Mouse (Mus musculus): ENCODE measurements at regions not wholly inside any gene's neighbourhood (a gene's known extent, or its start where the extent isn't known, plus 50 kb on each side); places are given as distances from the start of the nearest gene placed in this dataset.

DNA sequence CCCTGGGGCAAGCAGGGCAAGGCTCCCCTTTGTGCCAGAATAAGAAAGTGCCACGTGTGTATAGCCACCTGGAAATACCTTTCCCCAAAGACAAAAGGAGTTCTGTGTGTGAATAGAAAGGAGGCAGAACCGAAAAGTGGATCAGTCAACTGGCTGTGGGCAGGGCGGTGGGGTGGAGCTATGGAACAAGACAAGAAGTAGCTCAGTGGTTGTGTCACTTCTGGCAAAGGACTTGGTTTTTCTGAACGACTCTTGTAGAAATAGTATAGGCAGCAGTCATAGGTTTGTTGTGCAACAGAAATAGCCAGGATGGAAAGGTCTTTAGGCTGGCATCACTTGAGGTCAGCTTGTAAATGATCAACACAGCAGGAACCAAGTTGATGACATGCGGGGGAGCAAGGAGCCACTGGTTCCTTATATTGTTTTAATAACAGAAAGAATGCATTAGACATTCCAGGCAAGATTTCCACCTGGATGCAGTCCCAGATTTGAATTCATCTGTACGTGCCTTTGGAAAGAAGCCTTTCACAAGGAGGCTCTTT, 308.6 kb downstream of the Foxo1 start:
- Histone ChIP-seq H3K4me1 (replicated peaks; ENCODE audit: control insufficient read depth, insufficient read depth, low read length) (no peaks in the 10 kb centered on the region), H3K27me3 (replicated peaks; ENCODE audit: control insufficient read depth, insufficient read depth, low read length) (no peaks in the 10 kb centered on the region), H3K4me2 (replicated peaks; ENCODE audit: low read depth) (no peak overlapping the region), H3K27ac (ENCODE audit: low read depth, low read length) (no peak overlapping the region), H3K9ac (ENCODE audit: low read depth, low read length) (no peak overlapping the region), H3K36me3 (ENCODE audit: control insufficient read depth, insufficient read depth) (no peaks in the 10 kb centered on the region), H3K4me3 (ENCODE audit: low read depth, low read length) (no peak overlapping the region), H3K9me3 (ENCODE audit: control insufficient read depth) (no peaks in the 10 kb centered on the region)
- no peak for TF ChIP-seq CTCF (IDR thresholded peaks at IDR 0.05; ENCODE audit: low read depth)
- WGBS = 65% methylated on average over 6 of the region's 6 CpGs
- no peak for ATAC-seq

GRCm38 (mm10) chr3:52575237-52575798, 307.2 kb downstream of the Foxo1 start:
- Histone ChIP-seq H3K4me1 (replicated peaks; ENCODE audit: control insufficient read depth, insufficient read depth, low read length) (no peaks in the 10 kb centered on the region), H3K27ac (ENCODE audit: low read depth, low read length) (no peak overlapping the region), H3K36me3 (ENCODE audit: control insufficient read depth, insufficient read depth) (no peaks in the 10 kb centered on the region), H3K9me3 (ENCODE audit: control insufficient read depth) (no peaks in the 10 kb centered on the region), H3K4me3 (ENCODE audit: low read depth, low read length) (no peak overlapping the region), H3K27me3 (replicated peaks; ENCODE audit: control insufficient read depth, insufficient read depth, low read length) (no peaks in the 10 kb centered on the region), H3K4me2 (replicated peaks; ENCODE audit: low read depth) (no peak overlapping the region), H3K9ac (ENCODE audit: low read depth, low read length) (no peak overlapping the region)
- WGBS = 83% methylated on average over 8 of the region's 8 CpGs
- no peak for TF ChIP-seq CTCF (IDR thresholded peaks at IDR 0.05; ENCODE audit: low read depth)
- no peak for ATAC-seq

GRCm38 (mm10) chr3:52574341-52574740, 306.2 kb downstream of the Foxo1 start:
- Histone ChIP-seq H3K36me3 (ENCODE audit: control insufficient read depth, insufficient read depth) (no peaks in the 10 kb centered on the region), H3K27me3 (replicated peaks; ENCODE audit: control insufficient read depth, insufficient read depth, low read length) (no peaks in the 10 kb centered on the region), H3K9me3 (ENCODE audit: control insufficient read depth) (no peaks in the 10 kb centered on the region), H3K4me1 (replicated peaks; ENCODE audit: control insufficient read depth, insufficient read depth, low read length) (no peaks in the 10 kb centered on the region), H3K4me2 (replicated peaks; ENCODE audit: low read depth) (no peak overlapping the region), H3K9ac (ENCODE audit: low read depth, low read length) (no peak overlapping the region), H3K4me3 (ENCODE audit: low read depth, low read length) (no peak overlapping the region), H3K27ac (ENCODE audit: low read depth, low read length) (no peak overlapping the region)
- TF ChIP-seq CTCF (IDR thresholded peaks at IDR 0.05; ENCODE audit: low read depth) = no peak
- no peak for ATAC-seq
- 84% methylated on average over 6 of the region's 6 CpGs for WGBS

DNA sequence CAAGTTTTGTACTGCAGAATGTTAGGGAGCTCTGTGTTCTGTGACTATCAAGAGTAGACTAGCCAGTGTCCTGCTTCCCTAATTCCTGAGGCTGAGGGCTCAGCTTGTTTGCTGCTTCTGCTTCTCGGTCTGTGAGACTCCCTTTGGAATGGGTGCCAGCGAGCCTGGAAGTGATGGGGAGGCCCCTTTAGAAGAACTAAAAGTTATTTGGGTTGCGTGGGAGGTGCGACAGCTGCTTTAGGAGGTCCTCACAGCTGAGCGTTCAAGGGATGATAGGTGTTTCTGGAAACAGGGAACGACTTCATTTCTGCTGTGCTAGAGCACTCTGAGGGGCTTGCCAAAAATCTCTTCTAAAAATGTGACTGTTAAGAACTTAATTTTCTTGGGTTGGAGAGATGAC, 305.7 kb downstream of the Foxo1 start:
- Histone ChIP-seq H3K27me3 (replicated peaks; ENCODE audit: control insufficient read depth, insufficient read depth, low read length) (no peaks in the 10 kb centered on the region), H3K9me3 (ENCODE audit: control insufficient read depth) (no peaks in the 10 kb centered on the region), H3K36me3 (ENCODE audit: control insufficient read depth, insufficient read depth) (no peaks in the 10 kb centered on the region), H3K4me2 (replicated peaks; ENCODE audit: low read depth) (no peak overlapping the region), H3K4me3 (ENCODE audit: low read depth, low read length) (no peak overlapping the region), H3K4me1 (replicated peaks; ENCODE audit: control insufficient read depth, insufficient read depth, low read length) (no peaks in the 10 kb centered on the region), H3K27ac (ENCODE audit: low read depth, low read length) (no peak overlapping the region), H3K9ac (ENCODE audit: low read depth, low read length) (no peak overlapping the region)
- no peak for ATAC-seq
- WGBS = 83% methylated on average over 6 of the region's 6 CpGs
- TF ChIP-seq CTCF (IDR thresholded peaks at IDR 0.05; ENCODE audit: low read depth) = no peak

DNA sequence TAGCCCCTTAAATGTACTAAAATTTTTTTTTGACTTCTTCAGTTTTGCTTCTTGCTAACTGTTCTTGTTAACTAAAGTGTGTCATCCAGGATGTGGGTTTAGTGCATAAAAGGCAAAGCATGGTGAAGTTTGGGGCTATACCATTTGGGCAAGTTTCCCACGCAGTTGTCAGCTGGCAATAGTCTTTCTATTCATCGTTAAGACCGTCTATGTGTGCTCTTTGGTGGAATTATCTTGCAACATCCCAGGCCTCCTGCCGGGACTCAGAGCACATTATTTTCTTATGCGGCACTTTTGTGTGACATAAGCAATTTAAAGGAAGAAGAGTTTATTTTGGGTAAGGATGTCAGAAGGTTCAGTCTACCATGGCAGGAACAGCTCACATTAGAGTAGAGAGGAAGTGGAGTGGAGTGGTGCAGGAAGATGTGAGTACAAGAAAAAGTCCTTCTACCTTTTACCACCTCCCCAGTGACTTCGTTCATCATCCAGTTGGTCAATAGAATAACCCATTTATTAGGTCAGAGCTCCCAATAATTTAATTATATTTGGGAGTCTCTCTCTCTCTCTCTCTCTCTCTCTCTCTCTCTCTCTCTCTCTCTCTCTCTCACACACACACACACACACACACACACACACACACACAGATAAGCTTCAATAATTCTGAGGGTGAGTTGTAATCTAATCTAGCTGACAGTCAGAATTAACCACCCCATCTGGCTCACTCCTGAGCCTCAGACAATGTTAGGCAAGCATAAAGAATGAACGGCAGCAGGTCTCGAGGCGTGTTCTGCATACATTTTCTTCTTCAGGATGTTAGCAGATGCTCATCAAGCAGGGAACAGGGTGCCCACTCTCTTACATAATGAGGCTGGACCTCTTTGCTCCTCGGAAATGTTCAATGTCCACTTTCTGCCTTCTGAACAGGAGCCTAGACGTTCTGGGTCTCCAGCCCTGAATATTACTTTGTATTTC, 304.7 kb downstream of the Foxo1 start:
- H3K9ac ChIP-seq (ENCODE audit: low read depth, low read length) = no peak overlapping the region
- no peaks in the 10 kb centered on the region for H3K36me3 ChIP-seq (ENCODE audit: control insufficient read depth, insufficient read depth)
- H3K27ac ChIP-seq (ENCODE audit: low read depth, low read length) = no peak overlapping the region
- no peak overlapping the region for H3K4me2 ChIP-seq (replicated peaks; ENCODE audit: low read depth)
- no peaks in the 10 kb centered on the region for H3K4me1 ChIP-seq (replicated peaks; ENCODE audit: control insufficient read depth, insufficient read depth, low read length)
- H3K4me3 ChIP-seq (ENCODE audit: low read depth, low read length) = no peak overlapping the region
- 84% methylated on average over 11 of the region's 11 CpGs for WGBS
- no peak for TF ChIP-seq CTCF (IDR thresholded peaks at IDR 0.05; ENCODE audit: low read depth)
- no peak for ATAC-seq
- H3K9me3 ChIP-seq (ENCODE audit: control insufficient read depth) = no peaks in the 10 kb centered on the region
- no peaks in the 10 kb centered on the region for H3K27me3 ChIP-seq (replicated peaks; ENCODE audit: control insufficient read depth, insufficient read depth, low read length)

DNA sequence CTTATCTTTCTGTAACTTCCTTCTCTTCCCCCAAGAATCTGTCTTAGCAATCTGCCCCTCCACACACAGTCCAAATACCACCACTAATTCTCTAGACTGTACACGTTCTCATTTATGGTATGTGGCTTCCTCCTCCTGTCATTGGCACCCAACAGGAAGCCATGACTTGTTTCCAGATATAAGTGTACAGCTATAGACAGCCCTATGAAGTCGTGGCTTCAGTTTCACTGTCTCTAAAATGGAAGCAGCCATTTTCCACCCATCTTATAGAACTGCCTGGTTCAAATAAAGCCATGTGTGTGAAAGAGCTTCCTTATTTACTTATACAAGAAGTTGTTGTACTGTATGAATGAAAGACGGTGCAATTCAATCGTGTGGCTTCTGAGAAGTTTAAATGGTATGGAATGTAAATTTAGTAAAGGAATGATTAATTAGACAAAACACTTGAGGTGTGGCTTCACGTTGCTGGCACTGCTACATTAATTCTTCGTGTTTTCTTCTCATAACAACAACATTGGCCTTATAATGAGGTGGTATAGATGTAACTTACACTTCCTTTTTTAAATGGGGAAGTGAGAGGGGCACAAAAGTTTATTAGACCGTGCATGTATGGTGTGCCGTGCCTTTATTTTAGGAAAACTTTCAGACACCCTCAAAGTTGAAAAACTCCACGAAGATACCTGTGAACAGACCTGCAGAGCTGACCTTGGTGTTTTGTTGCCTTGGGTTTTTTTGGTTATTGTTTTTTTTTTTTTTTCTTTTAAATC, 299.7 kb downstream of the Foxo1 start:
- Histone ChIP-seq H3K27ac (ENCODE audit: low read depth, low read length) (no peak overlapping the region), H3K9ac (ENCODE audit: low read depth, low read length) (no peak overlapping the region), H3K4me1 (replicated peaks; ENCODE audit: control insufficient read depth, insufficient read depth, low read length) (no peaks in the 10 kb centered on the region), H3K9me3 (ENCODE audit: control insufficient read depth) (no peaks in the 10 kb centered on the region), H3K4me3 (ENCODE audit: low read depth, low read length) (no peak overlapping the region), H3K27me3 (replicated peaks; ENCODE audit: control insufficient read depth, insufficient read depth, low read length) (no peaks in the 10 kb centered on the region), H3K36me3 (ENCODE audit: control insufficient read depth, insufficient read depth) (no peaks in the 10 kb centered on the region), H3K4me2 (replicated peaks; ENCODE audit: low read depth) (no peak overlapping the region)
- WGBS = 77% methylated on average over 9 of the region's 9 CpGs
- no peak for ATAC-seq
- no peak for TF ChIP-seq CTCF (IDR thresholded peaks at IDR 0.05; ENCODE audit: low read depth)
